Mouse (Mus musculus): ENCODE results near the gene Tmprss11g.

Tmprss11g gene

GRCm38 (mm10) chr5:86518500-86518899 is at the start of gene Tmprss11g:
Gene Tmprss11g (minus strand): TSS chr5:86518600.
- no peak for DNase-seq (ENCODE audit: low read depth, low spot score)

- no peak for DNase-seq (ENCODE audit: low read depth, low spot score)
Observed at GRCm38 (mm10) chr5:86546693-86547092, 28.3 kb upstream of the Tmprss11g start.

- no peak for DNase-seq (ENCODE audit: low read depth, low spot score)
Observed at GRCm38 (mm10) chr5:86540601-86541000, 22.2 kb upstream of the Tmprss11g start.

GRCm38 (mm10) chr5:86528725-86529124 is 10.3 kb upstream of the Tmprss11g start:
- no peak for DNase-seq (ENCODE audit: low read depth, low spot score)

GRCm38 (mm10) chr5:86511538-86511937 is 6.9 kb downstream of the Tmprss11g start:
- DNase-seq (ENCODE audit: low read depth, low spot score), result no peak

- no peak for DNase-seq (ENCODE audit: low read depth, low spot score)
Observed at GRCm38 (mm10) chr5:86493453-86493852, 24.9 kb downstream of the Tmprss11g start.

- no peak for DNase-seq (ENCODE audit: low read depth, low spot score)
Observed at GRCm38 (mm10) chr5:86482562-86482961, 35.8 kb downstream of the Tmprss11g start.

- DNase-seq (ENCODE audit: low read depth, low spot score), result no peak
Observed at GRCm38 (mm10) chr5:86482031-86482430, 36.4 kb downstream of the Tmprss11g start.

- no peak for DNase-seq (ENCODE audit: low read depth, low spot score)
Observed at GRCm38 (mm10) chr5:86473859-86474258, 44.5 kb downstream of the Tmprss11g start.

GRCm38 (mm10) chr5:86468890-86469289 is 49.5 kb downstream of the Tmprss11g start, which contains the start of gene Tmprss11a:
Gene Tmprss11a (minus strand): TSS chr5:86468990.
- DNase-seq (ENCODE audit: low read depth, low spot score), result no peak

GRCm38 (mm10) chr5:86439306-86439705 is 79.1 kb downstream of the Tmprss11g start:
- DNase-seq (ENCODE audit: low read depth, low spot score), result no peak

- no peak for DNase-seq (ENCODE audit: low read depth, low spot score)
Observed at GRCm38 (mm10) chr5:86438548-86438947, 79.9 kb downstream of the Tmprss11g start.
